Mouse (Mus musculus) gastrocnemius, adult 18-20 months (tissue): Measurements from ENCODE around the gene Axdnd1. TPM values are rescaled to one million over a fixed set of nuclear protein-coding genes. Genes with fewer than 3 reads are reported as not detected.
"Not testable (repeated sequence)": the region's sequence is repeated elsewhere in the genome, so short reads cannot be mapped to it uniquely, and the experiment has no call there.

Experiments used
- DNase-seq: peaks from one replicate; pipeline ENCODE4 v3.0.0; 2021; ENCODE audit warnings: low spot score
- total RNA-seq, 2 experiments: library from RNA; stranded (reverse); gene quantifications; 2 replicates each; pipeline ENCODE4 v1.2.3; 2021

Axdnd1 gene
- total RNA-seq, 2 experiments from 2014 or later: not detected

DNA sequence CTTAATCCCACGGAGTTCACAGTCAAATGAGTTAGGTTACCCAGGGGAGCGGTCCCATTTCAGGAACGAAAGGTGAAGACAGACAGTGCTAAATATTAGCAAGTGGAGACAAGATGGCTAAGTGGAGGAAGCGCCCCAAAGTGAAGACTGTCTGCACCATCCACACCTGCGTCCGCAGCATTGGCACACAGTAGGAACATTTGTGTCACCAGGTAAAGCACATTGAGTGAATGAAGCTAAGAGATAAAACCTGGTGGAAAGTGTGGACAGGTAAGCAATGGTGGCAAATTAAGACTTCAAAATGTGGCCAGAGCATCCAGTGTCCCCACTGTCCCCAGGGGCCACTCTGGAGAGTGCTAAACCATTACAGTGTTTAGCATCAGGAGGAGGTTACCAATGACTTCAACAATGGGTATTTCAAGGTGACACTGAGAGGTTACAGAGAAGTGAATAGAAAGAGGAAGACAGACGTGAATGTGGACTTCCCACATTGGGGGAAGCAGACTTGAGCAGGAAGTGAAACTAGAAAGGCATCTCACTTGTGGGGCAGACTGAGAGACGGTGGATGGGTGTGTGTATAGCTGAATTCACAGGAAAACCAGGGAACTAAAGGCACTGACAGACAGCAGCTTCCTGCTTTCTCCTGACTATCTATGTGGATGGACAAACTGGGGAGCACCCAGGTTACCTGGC lies 16.2 kb upstream of the Axdnd1 start:
- no peak for DNase-seq

DNA sequence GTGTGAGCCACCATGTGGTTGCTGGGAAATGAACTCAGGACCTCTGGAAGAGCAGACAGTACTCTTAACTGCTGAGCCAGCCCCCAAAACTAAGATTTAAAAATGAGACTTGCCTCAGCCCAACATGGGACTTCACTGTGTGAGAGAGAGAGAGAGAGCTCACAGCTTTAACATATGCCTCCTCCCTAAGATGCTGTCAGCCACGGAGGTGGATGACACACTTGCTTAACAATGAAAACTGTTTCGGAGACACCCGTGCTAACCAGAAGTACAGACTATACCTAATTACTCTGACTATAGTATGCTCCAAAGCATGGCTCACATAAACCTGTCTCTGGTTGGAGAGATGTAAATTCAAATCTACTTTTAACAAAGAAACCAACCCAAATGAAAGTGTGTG lies 12.5 kb upstream of the Axdnd1 start:
- DNase-seq: no peak

DNA sequence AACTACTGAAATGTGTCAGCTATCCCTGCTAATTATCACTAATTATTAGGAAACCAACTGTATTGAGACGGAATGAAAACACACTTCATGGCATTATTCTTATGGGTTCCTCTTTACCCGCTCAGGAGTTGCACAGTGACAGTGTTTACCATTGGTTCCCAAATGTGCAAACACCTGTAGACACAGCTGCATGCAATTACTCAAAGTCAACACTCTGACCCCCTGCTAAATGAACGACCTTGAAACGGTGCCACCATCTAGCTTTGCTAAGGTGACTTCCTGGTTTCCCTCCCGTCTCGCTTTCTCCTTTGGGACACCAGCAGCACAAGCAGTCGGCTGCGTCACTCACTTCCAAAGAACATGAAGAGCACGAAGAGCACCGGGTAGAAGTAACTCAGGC lies 11.5 kb upstream of the Axdnd1 start:
- no peak for DNase-seq

DNA sequence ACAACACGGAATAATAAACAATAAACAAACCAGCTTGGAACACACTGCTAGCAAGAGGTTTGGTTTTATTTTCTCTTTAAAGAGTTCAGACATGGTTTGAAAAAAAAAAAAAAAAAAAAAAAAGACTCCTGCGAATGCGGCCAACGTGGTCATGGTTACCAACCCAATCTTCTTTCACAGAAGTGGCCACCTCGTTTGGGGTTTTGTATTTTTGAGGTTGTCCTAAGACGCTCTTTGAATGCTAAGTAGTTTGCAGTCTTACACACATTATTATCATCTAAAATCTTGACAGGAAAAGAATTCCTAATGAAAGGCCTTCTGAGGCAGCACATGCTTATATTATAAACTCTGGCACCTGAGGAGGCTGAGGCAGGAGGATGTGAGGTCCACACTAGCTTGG lies 7.5 kb upstream of the Axdnd1 start:
- DNase-seq: no peak

DNA sequence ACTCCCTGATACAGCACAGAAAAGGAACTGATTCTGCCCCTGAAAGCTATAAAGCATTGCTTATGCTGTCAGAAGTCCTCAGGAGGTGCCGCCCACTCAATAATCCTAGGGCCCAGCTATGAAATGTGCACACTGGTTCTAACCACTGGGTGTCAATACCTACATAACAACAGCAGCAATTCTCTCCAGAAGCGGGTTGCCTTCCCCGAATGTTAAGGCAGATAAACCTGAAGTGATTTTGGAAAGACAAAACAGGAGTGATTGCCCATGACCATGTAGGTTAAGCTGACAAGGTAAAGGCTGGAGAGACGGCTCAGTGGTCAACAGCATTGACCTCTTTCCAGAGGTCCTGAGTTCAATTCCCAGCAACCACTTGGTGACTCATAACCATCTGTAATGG lies 4.8 kb upstream of the Axdnd1 start:
- DNase-seq: no peak

DNA sequence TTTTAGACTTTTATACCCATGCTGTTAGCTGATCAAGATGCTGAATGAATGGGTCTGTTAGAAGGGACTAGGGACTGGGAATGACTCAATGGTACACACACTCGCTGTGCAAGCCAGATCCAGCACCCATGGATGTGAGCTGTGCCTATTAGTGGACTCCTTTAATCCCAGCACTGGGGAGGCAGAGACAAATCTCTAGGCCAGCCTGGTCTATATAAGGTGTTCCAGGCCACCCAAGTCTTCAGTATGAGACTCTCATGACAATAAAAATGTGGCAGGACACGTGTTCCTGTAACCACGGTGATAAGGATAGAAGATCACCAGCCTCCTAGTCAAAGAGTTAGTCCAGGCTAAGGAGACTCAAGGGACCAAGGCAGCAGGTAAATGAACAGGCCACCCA lies 3.1 kb upstream of the Axdnd1 start:
- DNase-seq: no peak

DNA sequence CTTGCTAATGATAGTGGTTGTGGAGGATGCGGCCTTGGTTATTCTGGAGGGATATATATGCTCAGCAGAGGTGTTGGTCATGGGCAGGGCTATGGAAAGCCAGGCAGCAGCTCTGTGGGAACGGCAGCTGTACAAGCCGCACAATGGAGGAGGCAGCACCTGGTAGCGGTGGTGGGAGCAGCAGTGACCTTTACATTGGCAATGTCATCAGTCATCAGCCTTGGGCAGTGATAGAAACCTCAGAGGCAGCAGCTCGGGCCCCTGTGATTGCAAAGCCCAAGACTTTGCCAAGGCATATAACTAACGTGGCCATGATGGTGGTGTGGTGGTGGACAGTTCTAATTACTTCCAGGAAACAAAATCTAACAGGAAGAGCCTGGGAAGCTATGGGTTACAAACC lies 2.5 kb upstream of the Axdnd1 start:
- DNase-seq: no peak

DNA sequence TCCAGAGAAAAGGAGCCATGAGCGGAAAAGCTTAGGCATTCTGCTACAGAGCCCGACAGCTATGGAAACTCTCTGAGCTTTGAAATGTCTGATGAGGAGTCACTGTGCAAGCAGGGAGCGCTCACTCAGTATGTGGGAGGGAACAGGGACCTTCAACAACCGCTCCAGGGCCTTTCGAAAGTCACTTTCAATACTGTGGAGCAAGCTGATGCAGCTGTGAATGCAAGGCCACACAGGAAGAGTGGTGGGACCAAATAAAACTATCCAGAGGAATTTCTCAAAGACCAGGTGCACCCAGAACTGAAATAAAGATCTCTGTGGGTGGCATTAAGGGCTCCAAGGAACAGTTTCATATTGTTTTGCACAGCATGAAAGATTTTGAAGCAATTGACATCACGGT lies 1.9 kb upstream of the Axdnd1 start:
- DNase-seq: no peak

DNA sequence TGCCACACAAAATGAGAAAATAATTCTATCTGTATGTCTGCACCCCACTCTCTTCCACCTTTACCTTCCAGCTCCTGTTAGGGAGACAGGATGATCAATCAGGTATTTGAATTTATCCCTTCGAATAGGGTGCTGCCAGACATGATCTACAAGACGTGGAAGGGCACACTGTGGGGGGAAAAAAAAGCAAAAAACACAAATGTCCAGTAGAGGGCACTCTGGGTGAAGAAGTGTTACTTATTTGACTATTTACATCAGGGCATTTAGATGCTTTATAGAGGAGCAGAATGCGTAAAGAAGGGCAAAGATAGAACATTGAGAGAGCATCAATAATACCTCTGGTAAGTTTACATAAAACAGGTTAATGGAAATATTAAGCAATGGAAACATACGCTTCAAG lies 2.8 kb downstream of the Axdnd1 start:
- DNase-seq: peak; percentile 35

DNA sequence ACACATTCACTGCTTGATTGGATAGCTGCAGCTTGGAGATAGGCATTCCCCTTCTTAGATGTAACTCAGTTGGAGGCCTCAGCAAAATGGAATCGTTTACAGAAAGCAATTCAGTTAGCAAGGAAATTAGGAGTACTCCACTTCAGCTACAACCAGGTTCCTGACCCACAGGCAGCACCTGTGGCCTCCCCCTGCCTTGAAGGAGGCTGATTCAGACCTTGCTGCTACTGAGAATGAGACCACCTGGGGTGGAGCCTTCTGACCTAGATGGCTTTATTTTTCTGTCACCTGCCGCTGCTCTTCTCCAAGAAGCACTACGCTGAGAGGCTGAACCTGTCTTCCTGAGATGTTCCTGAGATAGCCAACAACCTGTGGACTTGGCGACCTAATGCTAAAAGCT lies 12.4 kb downstream of the Axdnd1 start:
- no peak for DNase-seq

DNA sequence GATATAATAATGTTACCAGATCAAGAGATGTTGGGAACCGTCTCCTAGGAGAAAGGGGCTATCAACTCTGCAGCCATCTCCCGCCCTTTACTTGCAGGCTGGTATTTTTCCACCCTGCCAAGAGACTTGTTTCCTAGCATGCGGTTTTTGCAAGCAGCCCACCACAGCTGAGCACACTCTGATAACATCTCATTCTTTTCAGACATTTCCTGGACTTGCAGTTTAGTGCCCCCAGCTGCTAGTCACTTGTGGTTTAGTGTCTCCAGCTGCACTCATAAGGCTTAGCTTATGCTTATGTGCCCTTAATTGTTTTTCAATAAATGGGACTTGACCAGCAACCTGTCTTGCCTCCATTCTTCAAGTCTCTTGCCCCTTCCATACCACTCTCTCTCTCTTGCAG lies 13.0 kb downstream of the Axdnd1 start:
- DNase-seq: no peak

DNA sequence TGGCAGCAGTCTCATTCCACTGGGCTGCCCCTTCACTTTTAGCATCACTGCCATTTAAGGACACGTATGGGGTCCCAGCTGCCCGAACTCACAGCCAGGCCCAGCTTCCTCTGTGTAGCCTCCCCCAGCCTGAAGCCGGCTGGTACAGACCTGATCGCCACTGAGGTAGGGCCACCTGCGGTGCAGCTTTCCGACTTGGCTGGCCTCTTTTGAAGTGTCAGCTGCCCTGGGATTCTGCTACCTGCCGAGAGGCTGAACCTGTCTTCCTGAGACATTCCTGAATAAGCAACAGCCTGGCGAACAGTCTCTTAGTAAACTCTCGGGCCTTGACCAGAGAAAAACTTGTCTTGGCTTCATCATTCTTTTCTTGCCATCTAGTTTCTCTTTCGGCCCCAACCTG lies 17.7 kb downstream of the Axdnd1 start:
- DNase-seq: no peak

DNA sequence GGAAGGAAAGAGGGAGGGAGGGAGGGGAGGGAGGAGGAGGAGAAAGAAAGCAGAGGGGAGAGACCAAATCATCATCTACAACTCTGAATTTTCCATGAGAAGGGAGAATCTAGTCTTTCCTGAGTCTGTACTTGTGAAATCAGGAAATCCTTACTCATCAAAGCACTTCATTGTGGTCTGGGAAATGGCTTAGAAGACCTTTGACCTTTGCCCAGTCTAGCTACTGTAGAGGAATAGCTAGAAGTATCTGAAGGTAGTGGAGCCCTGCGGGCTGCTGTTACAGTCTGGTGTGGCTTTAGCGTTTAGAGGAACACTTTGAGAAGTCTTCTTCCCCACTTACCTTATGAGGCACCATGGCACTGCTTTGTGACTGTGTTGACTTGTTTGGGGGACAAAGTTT lies 18.5 kb downstream of the Axdnd1 start:
- DNase-seq: no peak

DNA sequence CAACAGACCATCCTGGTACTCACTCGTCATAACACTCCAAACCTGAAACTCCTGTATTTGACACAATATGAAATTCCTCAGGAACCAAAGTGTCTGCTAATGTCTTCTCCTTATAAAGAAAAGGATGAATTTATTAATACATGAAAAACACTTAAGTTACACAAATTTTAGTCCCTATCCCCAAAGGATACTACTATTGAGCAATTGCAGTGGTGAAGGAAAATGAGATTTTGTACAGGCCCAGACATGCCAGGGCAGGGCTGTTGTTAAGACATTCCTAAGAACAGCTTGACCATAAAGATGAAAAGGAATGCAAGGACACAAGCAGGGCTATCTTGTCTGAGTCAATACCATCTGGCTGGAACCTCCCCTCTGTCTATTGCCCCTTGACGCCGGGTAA lies 20.8 kb downstream of the Axdnd1 start:
- not testable (repeated sequence) for DNase-seq

DNA sequence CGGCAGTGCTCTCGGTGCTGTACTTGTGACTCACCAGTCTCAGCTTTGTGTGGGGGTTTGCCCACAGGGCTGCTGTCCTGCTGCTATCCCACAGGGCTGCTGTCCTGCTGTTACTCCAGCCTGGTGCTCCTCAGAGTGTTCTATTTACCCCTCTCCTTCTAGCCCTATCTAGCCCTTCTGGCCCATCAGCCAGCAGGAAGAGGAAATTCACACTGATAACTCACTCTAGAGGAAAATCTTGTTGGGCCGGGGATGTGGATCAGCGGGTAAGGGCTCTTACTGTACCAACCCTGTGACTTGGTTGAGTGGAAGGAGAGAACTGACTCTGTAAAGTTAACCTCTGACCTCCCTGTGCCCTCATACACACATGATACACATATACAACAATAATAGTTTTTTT lies 27.8 kb downstream of the Axdnd1 start:
- no peak for DNase-seq

DNA sequence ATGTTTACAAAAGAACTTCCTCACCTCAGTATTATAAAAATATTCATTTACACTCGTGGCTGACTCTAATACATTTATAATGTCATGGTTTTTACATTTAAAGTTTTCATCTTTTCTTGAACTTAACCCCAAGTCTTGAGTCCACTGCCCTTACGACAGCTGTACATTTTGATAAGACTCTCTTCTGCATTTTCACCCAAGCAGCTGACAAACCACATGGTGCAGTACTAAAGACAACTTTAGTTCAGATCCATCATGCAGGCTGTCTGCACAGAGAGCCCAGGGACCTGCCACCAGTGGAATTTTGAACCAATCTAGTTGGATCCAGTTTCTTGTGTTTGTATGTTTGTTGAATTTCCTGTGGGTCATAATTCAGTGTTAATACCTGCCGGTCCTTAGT lies 34.1 kb downstream of the Axdnd1 start:
- no peak for DNase-seq

DNA sequence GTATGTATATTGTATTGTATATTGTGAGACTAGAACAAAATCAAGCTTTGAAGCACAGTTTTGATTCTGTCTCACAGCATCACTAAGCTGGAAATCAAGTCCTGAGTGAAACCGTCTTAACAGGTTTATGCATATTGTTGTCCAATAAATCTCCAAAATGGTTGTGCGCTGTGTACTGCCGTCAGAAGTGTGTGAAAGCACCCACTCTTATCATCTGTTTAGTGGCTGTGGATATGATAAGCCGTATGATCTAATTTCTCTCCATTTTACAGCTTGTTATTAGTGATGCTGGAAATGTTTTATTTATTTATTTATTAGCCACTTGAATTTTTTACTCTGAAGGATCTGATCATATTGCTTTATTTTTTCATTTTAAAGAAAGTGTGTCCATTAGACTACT lies 34.7 kb downstream of the Axdnd1 start:
- DNase-seq: no peak

DNA sequence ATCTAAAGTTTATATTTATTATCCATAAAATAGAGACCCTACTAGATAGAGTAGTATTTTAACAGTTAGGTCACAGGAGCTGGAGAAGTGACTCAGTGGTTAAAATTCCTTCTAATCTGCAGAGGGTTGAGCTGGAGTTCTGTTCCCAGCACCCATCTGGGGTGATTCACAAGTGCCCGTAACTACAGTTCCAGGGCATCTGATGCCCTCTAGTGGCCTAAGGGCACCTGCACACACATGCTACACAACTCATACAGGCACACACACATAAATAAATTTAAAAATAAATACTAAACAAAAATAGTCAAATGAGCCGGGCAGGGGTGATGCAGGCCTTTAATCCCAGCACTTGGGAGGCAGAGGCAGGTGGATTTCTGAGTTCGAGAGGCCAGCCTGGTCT lies 39.7 kb downstream of the Axdnd1 start:
- no peak for DNase-seq

DNA sequence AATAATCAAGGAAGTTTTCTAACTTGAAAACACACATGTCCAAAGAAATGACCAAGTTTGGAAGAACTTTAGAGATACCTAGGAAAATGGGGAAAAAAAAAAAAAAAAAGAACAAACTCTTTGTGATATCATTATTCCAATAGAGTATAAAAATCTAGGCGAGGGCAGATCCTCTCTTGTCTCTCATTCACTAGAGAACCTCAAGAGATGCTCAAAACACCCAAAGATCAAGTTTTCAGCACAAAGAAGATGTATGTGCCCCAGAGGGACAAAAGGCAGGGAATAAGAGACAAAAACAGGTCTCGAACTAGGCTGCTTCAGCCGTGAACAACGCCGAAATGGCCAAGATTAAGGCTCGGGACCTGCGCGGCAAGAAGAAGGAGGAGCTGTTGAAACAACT lies 55.2 kb downstream of the Axdnd1 start, which contains the start of gene Gm2000:
TSS of gene Gm2000 (plus strand) at position 301 of the 400 bp plus-strand sequence.
- no peak for DNase-seq

DNA sequence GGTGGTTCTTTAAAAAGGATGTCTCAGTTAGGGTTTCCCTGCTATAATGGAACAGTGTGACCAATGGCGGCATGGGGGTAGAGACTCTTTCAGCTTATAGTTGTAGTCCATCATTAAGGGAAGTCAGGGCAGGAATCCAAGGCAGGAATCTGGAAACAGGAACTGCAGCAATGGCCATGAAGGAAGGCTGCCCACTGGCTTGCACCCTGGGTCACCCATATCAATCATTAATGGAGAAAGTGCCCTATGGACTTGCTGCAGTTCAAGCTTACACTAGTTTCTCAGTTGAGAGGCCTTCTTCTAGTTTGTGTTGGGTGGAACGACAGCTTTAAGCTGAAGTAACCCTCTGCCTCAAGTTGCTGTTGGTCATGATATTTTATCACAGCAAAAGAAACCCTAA lies 68.5 kb downstream of the Axdnd1 start:
- no peak for DNase-seq

DNA sequence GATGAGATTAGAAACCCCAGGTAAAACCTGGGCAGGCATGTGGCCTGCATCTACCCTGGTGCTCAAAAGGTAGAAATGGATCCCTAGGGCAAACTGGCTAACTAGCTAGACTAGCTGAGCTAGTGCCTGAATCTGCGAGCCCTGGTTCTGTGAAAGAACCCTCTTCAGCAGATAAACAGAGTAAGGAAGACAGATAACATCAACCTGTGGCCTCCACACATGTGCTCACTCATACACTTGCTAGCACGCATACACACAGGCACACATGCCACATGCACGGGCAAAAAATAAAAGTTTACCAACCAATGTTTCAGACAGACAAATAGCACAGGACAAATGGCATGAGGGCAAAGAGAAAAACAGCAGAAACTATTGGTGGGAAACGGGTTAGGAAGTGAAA lies 70.5 kb downstream of the Axdnd1 start:
- no peak for DNase-seq

DNA sequence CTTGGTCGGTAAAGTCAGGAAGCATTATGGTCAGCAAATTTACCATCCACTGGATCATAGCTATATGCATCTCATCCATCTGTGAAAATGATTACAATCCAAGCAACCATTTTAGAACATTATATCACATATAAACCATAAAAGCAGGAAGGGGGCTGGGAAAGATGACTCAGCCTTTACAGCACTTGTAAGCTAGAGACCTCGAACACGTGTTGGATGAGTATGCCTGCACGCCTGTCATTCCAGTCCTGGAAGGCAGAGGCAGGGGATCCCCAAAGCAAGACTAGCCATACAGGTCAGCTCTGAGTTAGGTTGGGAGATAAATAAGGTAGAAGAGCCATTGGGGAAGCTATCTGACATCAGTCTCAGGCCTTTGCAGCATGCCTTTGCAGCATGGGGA lies 71.9 kb downstream of the Axdnd1 start:
- no peak for DNase-seq

DNA sequence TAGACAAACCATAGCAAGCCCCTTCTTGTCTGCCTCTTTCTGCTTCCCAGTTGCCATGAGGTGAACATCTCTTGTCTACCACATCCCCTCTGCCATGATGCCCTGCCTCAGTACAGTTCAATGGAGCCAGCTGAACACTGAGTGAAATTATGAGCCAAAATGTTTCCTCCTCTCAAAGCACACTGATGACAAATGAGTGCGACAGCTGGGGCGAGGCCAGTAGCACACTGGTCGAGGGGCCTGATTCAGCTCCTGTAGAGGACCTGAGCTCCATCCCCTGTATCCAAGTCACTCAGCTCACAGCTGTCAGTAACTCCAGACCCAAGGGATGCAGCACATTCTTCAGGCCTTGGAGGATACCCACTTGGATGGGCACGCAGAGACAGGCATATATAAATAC lies 75.3 kb downstream of the Axdnd1 start:
- no peak for DNase-seq

DNA sequence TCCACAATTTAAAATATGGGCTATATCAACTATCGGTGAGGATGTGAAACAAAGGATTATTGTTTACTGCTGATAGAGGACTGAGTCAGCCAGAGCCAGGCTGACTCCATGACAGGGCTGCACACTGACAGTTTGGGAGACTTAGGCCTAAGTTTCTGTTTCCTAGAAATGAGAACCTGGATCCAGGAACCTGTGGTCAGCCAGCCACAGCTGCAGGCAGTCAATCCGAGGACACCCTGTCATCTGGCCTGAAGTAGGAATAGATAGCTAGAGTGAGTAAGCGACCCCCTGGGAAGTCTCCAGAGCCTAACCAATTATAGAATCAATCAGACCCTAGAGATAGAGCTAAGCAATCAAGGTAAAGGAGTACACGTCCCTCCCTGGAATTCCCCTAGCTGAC lies 76.5 kb downstream of the Axdnd1 start:
- DNase-seq: no peak
